Mouse (Mus musculus): ENCODE data around the gene Bco2.

DNA sequence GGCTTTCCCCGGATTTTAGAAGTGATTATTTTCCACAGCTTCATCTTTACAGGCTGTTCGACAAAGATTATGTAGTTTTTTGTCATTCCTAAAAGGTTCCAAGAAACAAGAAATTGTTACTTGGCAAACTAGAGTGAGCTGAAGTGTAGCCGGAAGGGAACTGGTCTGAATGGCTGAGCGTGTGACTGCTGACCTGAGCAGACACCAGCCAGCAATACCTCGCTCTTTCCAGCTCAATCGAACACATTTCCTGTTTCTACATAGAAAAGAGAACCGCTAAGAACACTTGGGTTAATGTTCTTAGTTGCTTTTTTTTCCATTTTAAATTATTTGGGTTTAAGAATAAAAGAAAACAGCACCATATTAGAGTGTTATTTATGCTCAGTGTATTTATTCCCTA, 14.8 kb downstream of the Bco2 start:
- no peak for TF ChIP-seq CTCF (IDR thresholded peaks at IDR 0.05; ENCODE audit: control insufficient read depth, insufficient read depth, insufficient replicate concordance, low read depth, low read length)
- no peak for TF ChIP-seq POLR2A (IDR thresholded peaks at IDR 0.05; ENCODE audit: control insufficient read depth, low read depth, low read length)

Measured in testis, adult 2 months (tissue).